Mouse (Mus musculus) thymus, adult 2 months (tissue): ENCODE measurements around the gene Nr1h4. TPM values are rescaled to one million over a fixed set of nuclear protein-coding genes. Genes with fewer than 3 reads are reported as not detected.

Experiments used
- DNase-seq: peaks from one replicate; pipeline ENCODE4 v3.0.0; 2021
- H3K27ac ChIP-seq: fragments of 200-500 bp; 2 replicates; pipeline ENCODE4 v1.5.1; 2012; ENCODE audit warnings: low read length, control low read depth; ENCODE audit not compliant: control insufficient read depth, insufficient read depth
- H3K27me3 ChIP-seq: fragments of 200-500 bp; 2 replicates; pipeline ENCODE4 v1.6.1; 2012; ENCODE audit warnings: mild to moderate bottlenecking, low read length, moderate library complexity, mixed read lengths; ENCODE audit not compliant: control insufficient read depth, insufficient read depth
- H3K36me3 ChIP-seq: fragments of 200-500 bp; 2 replicates; pipeline ENCODE4 v1.6.1; 2012; ENCODE audit warnings: mild to moderate bottlenecking, low read length, moderate library complexity; ENCODE audit not compliant: control insufficient read depth, insufficient read depth
- H3K4me1 ChIP-seq: fragments of 200-500 bp; replicated peaks from 2 replicates; pipeline ENCODE4 v1.6.1; 2012; ENCODE audit warnings: low read length; ENCODE audit not compliant: control insufficient read depth, insufficient read depth
- H3K4me3 ChIP-seq: fragments of 200-500 bp; 2 replicates; pipeline ENCODE4 v1.5.1; 2012; ENCODE audit warnings: mild to moderate bottlenecking, low read length, control low read depth, moderate library complexity; ENCODE audit not compliant: control insufficient read depth, insufficient read depth
- CTCF ChIP-seq: fragments of 200-500 bp; IDR thresholded peaks from 2 replicates; pipeline ENCODE4 v1.5.1; 2012; ENCODE audit warnings: mild to moderate bottlenecking, control low read depth, low read length, moderate library complexity, borderline replicate concordance; ENCODE audit not compliant: control insufficient read depth, poor library complexity, insufficient read depth; ENCODE audit errors: extremely low read depth
- POLR2A ChIP-seq: fragments of 200-500 bp; IDR thresholded peaks from 2 replicates; pipeline ENCODE4 v1.6.1; 2012; ENCODE audit warnings: mild to moderate bottlenecking, low read length, control low read depth, moderate library complexity; ENCODE audit not compliant: control insufficient read depth, poor library complexity, insufficient read depth; ENCODE audit errors: extremely low read depth
- WGBS: fragments of 180-500 bp; shearing (Covaris S2); methylation state at CpG from one replicate; pipeline ENCODE4 v1.1.7; 2018; 5-methylcytosine and 5-hydroxymethylcytosine counted together
- polyA plus RNA-seq: library from polyadenylated mRNA; depleted of rRNA; stranded (reverse); fragments of >200 nt; gene quantifications from 2 replicates; pipeline ENCODE4 v1.2.3, GENCODE M21; 2012

Nr1h4 gene
- polyA plus RNA-seq, 1 experiment, result 0.23 TPM

DNA sequence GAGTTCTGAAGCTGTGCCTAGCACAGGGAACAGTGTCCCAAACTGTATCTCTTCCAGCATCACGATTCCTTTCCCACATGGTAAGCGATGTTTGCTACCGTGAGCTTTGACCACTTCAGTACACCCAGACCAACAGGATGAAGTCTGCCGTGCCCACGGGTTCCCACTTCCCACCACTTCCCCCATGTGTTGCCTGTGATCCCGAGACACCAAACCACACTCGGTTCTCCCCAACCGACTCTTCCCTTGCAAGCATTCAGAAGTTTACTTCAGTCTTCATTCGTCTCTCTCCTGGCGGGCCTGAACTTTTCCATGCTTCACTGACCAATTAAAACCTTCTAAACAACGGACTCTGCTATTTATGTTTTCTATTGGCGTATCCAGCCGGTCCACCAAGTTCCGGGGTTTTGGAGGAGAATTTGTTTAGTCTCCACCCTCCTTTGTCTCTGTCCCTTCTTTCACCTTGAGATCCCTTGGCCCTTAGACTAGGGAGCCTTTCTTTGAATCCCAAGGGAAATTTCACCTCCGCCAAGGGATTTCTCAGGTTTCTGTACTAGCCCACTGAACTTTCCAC lies 80.2 kb downstream of the Nr1h4 start:
- Histone ChIP-seq H3K4me1 (peaks cover 8% of the 10 kb centered on the region), H3K36me3 (no peaks in the 10 kb centered on the region), H3K27me3 (no peaks in the 10 kb centered on the region), H3K27ac (no peak overlapping the region), H3K4me3 (no peak overlapping the region)
- 15% methylated on average over 15 of the region's 15 CpGs for WGBS
- TF ChIP-seq CTCF, result no peak
- no peak for TF ChIP-seq POLR2A
- DNase-seq, result no peak

DNA sequence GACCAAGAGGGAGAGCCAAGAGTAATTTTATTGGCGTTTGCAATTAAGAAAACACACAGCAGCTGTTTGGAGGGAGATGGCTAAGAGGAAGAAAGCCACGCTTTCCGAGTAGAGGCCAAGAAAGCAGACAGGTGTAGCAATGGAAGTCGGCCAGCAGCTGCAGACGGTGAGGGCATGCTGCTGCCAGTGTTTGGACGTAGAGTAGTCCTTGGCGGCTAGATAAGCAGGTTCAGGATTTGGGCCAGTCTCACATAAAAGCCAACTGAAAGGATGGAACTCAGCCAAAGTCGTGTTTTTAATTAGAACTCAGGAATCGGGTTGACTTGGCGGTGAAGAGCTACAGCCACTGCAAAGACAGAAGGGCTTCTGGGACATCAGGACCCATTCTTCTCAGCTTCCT lies 83.0 kb downstream of the Nr1h4 start:
- DNase-seq, result no peak
- Histone ChIP-seq H3K27ac (no peak overlapping the region), H3K36me3 (no peaks in the 10 kb centered on the region), H3K27me3 (no peaks in the 10 kb centered on the region), H3K4me3 (no peak overlapping the region), H3K4me1 (peaks cover 8% of the 10 kb centered on the region)
- 57% methylated on average over 10 of the region's 10 CpGs for WGBS
- TF ChIP-seq POLR2A (no peak), CTCF (no peak)

- H3K36me3 ChIP-seq, result no peaks in the 10 kb centered on the region
- no peak overlapping the region for H3K27ac ChIP-seq
- WGBS, result 9% methylated on average over 3 of the region's 3 CpGs
- H3K27me3 ChIP-seq, result no peaks in the 10 kb centered on the region
- TF ChIP-seq CTCF (no peak), POLR2A (no peak)
- H3K4me1 ChIP-seq, result peaks cover 6% of the 10 kb centered on the region
- peak overlapping the region; percentile 61 for H3K4me3 ChIP-seq
- DNase-seq, result no peak
These were observed 89.0 kb downstream of the Nr1h4 start for GRCm38 (mm10) chr10:89444381-89444780.

- H3K4me1 ChIP-seq, result peaks cover 6% of the 10 kb centered on the region
- TF ChIP-seq CTCF, result 0 out of 2 replicates have a peak, but pooled peaks have one; percentile 21
- TF ChIP-seq POLR2A, result peak; percentile 32; the same call in 1 of the 2 replicates
- peak; percentile 81 for DNase-seq
- H3K27ac ChIP-seq, result no peak within 1 kb of the TSS
- H3K27me3 ChIP-seq, result no peaks in the 10 kb centered on the region
- H3K4me3 ChIP-seq, result peak within 1 kb of the TSS; percentile 61
- WGBS, result under 1% methylated on average over 39 of the region's 39 CpGs
- H3K36me3 ChIP-seq, result no peaks in the 10 kb centered on the region
These were observed 89.7 kb downstream of the Nr1h4 start, which contains the start of gene Gas2l3 for GRCm38 (mm10) chr10:89443623-89444151. Gas2l3 (minus strand) TSS chr10:89443967.

DNA sequence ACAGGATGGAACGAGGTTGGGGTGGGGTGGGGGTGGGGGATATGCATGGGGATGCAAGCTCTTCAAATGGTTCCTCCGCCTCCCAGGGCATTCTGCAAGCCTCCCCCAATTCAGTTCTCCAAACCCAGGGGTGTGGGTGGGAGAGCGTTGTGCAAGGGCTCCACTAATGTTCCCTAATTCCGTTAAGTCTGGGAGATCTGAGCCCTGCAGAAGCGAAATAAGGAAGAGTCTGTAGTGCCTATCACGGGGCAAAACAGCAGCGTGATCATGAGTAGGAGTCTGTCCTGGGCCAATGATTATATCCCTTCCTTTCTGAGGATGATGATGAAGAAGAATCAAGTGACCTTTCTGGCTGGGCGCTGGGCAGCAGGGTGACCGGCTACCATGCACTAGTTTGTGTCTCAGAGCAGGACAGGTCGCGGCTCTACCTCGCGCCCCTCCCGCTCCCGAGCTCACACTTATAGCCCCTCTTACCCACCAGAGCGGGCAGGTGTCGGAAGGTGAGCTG lies 90.2 kb downstream of the Nr1h4 start:
- no peak for TF ChIP-seq POLR2A
- no peak for TF ChIP-seq CTCF
- peaks cover 6% of the 10 kb centered on the region for H3K4me1 ChIP-seq
- no peaks in the 10 kb centered on the region for H3K27me3 ChIP-seq
- no peaks in the 10 kb centered on the region for H3K36me3 ChIP-seq
- H3K4me3 ChIP-seq, result peak overlapping the region; percentile 61
- DNase-seq, result no peak
- no peak overlapping the region for H3K27ac ChIP-seq
- WGBS, result under 1% methylated on average over 17 of the region's 17 CpGs

- no peaks in the 10 kb centered on the region for H3K27me3 ChIP-seq
- no peak for DNase-seq
- H3K36me3 ChIP-seq, result no peaks in the 10 kb centered on the region
- H3K27ac ChIP-seq, result no peak overlapping the region
- 12% methylated on average over 4 of the region's 4 CpGs for WGBS
- TF ChIP-seq CTCF (no peak), POLR2A (no peak)
- H3K4me1 ChIP-seq, result peaks cover 6% of the 10 kb centered on the region
- H3K4me3 ChIP-seq, result no peak overlapping the region
These were observed 90.7 kb downstream of the Nr1h4 start for GRCm38 (mm10) chr10:89442640-89443039.
